Mouse (Mus musculus) lung, postnatal 25 days (tissue): Measurements from ENCODE around the gene Arid3b.
A peak's percentile ranks its signal among the peaks of the same experiment; 100 is the strongest.

Experiments used
- DNase-seq: peaks from one replicate; pipeline ENCODE4 v3.0.0; 2022; ENCODE audit warnings: low spot score

Gene Arid3b

DNA sequence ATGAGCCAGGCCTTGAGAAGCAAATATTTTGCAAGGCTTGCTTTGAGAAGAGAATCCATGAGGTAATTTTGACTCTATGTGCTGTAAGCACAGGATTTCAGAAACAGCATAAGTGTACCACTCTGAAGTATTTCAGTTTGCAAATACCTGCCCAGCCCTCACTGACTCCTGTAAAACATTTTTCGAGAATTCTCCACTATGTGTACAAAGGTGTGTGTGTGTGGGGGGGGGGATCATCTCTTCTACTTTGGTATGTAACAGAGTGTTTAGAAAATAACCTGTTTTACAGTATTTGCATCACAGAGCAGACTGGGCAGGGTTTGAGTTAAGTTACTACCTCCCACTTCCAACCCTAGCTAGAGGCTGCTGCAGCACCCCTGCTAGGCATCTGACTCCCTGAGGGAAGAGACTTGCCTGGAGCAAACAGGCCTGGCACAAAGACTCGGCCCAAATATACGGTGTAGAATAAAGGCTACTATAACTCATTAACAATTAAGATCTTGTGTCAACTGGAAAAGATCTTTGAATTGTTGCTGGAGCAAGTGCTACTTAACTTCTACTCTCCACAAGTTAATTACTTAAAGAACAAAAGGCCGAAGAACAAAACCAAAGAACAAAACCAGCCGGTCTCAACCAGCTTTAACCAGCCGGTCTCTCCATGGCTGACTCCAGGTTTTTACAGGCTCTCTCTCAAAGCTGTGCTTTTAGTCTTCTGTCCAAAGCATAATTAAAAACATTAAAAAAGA, 6.6 kb downstream of the Arid3b start:
- no peak for DNase-seq

DNA sequence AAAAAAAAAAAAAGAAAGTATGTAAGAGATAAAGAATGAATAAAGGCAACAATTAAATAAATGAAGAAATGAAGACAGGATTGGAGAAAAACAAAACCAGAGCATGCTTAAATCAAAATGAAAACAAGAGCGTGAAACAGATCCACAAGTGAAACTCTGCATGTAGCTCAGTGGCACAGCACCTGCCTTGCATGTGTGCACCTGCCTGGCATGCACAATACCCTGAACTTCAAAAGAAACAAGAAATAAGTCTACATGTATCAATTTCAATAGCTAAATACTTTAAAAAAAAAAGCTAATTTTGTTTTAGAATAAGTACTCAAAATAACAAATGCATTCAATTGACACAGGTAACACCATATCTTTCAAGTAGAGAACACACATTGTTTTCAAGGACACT, 13.2 kb downstream of the Arid3b start:
- no peak for DNase-seq

DNA sequence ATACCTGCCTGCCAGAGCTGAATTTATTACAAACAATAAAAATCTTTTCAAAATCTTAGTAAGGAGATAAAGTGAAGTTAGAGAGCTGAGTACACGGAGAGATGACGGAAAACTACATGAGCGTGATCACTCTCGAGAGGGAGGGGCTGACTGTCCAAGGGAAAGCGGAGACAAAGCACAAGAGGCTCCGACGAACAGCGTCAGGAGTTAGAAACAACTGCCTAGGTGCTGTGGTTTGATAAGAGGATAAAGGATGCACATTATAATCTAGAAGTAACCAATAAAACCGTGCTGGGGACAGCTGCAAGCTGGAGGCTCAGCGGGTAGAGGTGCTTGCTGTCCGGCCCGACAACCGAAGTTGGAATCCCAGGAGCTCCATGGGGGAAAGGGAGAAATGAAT, 13.8 kb downstream of the Arid3b start:
- no peak for DNase-seq

DNA sequence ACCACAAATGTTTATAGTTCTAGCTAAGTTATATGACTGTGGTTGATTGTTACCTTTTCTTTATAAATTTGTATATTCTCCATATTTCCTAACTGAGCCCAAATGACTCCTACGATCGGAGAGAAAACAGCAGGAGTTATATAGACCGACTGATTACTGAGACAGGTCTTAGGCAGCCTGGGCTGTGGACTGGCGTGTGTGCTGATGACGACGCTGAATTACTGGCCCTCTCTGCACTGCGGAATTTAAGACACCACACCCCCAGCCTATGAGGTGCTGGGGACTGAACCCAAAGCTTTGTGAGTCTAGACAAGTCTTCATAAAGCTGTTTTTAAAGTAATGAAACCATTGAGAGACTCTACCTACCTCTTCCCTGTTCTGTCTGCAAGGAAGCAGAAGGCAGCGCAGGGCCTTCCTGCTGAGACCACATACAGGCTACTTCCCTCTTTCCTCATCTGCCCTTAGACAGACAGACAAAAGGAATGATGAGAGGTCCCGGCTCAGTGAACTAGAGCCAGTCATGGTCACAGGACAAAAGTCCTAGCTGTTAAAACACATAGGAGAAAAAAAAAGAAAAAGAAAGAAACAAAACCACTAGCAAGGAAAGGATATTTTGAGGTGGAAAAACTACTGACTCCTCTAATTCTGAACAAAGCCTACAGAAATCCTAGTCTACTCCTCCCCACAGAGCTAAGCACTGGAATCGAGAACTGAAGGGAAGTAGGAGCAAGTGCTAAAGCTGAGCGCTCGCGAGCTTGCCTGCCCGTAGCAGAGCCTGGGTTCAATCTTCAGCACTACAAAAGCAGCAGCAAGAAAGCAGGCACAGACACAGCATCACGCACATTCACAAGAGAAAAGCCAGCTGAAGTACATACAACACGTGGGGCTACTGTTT, 16.2 kb downstream of the Arid3b start:
- no peak for DNase-seq

DNA sequence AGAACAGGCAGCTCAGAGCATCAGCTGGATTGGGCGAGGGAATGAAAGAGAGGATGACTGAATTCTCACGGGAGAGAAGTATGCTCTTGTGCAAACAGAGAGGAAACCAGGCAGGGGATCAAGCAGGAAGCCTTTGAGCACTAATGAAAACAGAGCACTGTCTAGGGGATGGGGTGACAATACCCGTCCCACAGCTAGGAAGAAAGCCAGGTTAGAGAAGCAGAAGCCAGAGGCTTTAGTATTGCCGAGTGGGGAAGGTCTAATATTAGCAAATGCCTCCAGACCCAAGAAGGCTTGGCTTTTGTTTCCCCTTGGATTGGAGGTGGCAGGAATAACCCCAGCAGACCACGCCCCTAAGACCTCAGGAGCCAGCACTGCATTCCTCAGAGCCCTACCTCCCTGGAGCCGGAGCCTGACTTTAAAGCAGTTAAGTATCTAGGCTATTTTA, 19.3 kb downstream of the Arid3b start:
- peak; percentile 57 for DNase-seq

DNA sequence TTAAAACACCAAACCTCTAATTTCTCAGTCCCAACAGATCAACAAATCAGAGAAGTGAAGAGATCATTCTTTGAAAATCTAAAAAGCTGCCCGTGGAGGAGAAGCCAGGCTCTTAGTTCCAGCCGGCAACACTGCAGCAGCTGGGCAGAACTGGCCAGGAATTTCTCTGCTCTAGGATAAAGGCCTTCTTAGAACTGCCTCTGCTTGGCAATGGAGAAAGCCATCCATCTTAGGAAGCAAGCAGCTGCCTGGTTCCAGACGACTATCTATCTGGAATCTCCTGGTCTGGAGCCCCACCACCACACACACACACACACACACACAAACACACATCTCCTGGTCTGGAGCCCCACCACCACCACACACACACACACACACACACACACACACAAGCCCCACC, 21.7 kb downstream of the Arid3b start:
- DNase-seq: no peak

DNA sequence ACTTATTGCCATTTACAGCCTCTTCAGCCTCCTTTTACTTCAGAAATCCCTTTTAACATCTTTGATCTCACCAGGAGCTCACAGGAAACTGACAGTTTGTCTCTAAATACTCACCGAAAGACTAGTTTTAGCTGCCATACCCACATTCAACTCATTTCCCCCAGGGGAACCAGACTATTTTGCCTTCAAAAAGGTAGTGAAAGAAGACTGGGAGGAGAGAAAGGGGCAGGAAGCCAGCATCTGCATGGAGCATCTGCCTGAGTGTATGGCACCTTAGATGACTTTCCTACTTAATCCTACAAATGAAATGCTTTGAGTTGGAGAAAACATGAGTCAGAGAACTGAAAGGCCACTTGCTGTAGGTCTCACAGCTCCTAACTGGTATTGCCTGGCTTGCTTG, 22.6 kb downstream of the Arid3b start:
- DNase-seq: no peak

DNA sequence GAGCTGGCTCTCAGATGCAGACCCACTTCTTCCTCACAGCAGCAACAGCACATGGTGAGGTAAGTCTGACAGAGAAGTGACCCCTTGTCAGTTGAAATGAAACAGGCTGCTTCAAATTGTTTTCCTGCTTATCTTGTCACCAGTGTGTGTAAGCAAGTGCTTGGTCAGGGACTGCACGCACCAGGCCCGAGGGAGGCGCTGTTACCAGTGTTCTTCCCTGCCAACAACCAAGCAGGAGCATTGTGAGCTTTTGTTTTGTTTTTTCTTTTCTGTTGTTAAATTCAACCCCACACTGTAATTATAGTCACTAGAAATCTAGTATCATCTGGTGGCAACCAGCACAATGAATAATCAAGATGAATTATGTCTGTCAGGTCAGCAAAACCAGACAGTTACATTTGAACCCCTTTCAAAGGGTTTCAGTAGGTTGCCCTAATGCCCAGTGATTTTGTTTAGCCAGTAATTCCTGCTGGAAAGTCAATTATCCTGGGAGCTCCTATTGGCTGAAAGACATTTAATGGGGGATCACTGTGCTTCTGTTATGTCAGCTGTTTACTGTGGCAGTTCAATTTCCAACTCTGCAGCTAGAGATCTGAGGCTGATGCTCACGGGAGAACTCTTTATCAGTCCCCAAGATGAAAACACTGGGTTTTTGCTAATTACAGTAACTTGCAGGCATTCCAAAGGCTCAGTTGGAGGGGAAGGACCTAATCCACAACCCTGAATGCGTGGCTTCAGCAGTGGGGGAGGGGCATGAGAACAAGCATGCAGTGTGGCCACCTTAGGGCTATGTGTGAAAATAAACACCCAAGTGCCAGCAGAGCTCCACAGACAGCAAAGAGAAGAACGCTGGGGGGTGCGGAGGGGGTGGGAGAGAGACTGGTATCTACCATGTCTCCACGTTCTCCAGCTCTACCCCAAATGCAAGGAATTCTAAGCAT, 24.5 kb downstream of the Arid3b start:
- DNase-seq: no peak

DNA sequence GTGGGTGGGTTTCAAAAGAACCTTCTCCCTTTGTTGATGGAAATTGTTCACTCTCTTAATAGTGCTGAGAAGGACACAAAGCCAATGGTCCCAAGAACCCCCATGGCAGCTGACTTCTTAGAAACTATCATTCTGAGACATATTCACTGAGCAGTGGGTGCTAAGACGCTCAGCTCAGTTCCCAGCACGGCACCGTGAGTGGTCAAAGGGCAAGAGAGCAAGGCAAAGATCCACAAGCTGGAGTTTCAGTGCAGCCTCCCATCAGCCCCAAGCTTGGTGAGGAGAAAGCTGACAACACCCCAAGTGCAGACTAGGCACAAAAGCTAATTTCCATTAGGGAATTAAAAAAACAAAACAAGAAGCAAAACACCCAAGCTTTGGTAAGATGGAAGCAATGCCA, 25.9 kb downstream of the Arid3b start:
- DNase-seq: no peak

DNA sequence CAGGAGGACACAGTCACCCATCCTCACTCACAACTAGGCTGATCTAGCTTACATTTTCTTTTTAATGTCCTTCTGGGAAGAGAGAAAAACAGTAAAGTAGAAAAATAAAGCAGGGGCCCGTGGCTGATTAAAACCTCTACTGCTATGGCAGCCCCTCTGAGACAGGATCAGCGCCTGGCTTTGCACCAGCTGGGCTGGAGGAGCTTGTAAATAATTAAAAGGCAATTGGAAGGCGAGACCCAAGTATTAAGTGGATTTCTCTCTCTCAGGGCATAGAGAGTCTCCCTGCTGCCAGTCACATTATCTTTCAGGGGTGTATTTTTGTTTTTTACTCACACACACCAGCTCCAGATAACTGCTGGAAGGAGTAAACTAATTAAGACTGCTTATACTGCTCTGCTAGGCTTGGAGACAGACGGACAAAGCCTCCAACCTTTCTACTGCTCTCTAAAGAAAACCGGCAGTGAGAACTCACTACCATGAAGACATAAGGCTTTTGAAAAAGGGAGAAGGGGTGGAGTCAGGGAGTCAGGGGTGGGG, 27.8 kb downstream of the Arid3b start:
- no peak for DNase-seq

DNA sequence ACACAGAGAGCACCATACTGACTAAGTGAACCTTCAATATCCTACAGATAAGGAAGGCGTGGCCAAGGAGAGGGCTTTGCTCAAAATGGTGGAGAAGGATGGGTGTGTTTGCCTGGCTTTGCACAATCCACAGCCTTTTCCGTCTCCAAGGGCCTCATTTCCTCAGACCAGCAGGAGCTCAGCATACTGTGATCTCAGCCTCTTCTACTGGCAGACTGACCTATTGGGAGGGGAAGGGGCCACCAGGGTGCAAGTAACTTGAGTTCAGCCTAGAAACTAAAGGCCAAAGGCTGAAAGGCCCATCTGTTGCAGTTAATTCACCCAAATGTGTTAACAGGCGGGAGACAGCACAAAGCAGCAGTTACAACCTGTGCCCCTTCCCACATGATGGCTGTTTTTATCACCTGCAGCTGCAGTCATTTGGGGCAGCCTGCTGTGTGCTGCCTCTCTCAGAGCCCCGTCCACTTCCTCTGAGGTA, 29.4 kb downstream of the Arid3b start:
- DNase-seq: no peak

DNA sequence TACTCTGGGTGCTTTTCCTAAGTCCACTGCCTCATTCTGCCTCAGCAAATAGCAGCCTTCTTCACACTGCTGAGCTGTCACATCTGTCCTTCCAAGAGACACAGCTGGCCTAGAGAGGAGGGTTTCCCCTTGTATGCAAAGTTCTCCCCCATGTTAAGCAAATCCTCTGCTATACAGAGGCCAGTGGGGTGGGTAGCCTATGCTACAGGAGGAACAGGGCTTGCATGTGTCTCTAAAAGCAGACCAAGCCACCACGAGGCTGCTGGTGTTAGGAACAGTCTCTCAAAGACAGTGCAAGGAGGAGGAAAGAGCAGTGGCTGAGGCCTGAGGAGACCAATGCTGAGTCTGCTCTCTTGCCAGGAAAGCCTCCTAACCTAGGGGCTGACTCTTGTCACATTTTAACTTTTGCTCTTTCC, 30.5 kb downstream of the Arid3b start:
- DNase-seq: no peak

DNA sequence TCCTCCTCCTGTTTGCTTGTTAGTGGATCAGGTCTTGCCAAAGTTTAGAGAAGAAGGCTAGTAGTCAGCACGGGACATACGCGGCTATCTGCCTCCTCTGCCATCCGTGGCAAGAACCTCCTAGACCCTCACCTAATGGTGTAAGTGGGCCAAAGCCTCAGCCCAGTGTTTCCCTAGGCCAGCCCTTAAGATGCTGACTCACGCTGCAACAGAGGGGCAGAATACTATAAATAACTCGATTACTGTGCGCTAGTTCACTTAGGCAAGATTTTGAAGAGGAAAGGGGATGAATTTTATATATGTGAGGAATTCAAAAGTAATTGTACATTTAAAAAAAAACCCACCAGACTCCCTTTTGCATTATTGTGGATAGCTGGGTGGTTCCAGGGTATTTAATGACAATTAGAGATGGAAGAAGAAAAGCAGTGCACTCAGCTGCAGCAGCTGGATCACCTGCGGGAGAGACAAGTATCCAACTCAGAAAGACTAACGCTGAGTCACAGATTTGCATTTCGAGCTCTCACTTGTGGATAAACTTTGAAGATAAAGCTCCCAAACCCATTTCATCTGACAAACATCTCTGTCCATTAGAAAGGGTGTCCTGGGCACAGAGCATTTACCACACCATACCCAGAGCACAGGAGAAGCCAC, 31.4 kb downstream of the Arid3b start:
- no peak for DNase-seq

DNA sequence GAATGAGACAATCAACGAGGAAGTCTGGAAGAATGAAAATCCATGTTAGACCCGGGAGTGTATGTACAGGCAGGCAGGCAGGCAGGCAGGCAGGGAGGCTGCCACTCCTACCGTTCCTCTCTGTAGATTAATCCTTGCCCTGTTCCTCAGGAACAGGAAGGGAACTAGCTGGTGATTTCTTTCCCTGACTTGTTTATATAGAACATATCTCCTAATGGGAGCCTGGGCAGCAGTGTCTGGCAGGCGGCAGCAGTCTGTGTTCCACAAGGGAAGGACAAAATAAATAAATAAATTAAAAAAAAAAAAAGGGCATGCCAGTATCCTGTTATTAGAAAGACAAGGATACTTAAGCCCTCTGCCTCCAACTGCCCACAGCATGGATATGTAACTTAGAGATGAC, 32.8 kb downstream of the Arid3b start:
- peak; percentile 69 for DNase-seq

DNA sequence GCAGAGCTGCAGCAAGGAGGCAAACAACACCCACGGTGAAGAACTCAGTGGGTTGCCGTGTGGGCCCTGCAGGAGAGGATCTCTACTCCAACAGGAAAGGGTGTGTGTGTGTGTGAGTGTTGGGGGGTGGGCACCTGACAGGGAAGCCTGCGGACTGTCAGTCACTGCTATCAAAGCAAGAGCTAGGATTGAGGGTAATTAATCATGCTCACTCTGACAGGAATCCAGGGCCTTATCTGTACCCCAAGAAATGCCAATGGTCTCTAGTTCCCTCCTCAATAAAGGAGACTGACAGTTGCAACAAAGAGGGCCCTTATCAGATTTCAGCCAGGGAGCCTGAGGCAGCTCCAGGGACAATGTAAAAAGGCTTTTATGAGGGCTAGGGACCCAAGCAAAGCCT, 33.5 kb downstream of the Arid3b start:
- DNase-seq: peak; percentile 13

DNA sequence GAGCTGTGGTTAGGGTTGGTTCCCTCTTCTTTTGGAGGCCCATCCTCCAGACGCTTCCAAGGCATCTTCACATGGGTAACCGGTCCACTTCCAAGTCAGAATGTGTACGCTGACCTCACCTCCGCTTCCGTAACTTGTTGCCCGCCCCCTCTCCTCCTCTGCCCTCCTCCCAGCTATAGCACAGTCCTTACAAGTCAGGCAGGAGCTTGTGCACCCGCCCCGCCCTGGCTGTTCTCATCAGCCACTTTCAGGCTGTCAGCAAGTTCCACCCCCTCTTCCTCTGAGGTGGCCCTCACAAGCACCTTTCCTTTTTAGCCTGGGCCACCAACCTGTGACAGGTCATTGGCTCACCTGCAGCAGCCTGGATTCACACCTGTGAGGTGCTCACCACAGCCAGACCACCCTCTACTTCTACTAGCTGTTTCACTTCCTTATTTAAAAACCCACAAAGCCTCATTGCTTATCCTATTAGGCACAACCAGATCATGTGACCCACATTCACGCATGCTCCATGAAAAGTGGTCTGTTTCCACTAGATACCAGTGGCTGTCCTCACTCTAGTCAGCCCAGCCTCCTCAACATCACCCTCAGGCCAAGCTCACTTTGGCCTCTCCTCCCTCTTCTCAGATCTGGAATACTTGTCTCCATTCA, 36.1 kb downstream of the Arid3b start:
- peak; percentile 40 for DNase-seq

DNA sequence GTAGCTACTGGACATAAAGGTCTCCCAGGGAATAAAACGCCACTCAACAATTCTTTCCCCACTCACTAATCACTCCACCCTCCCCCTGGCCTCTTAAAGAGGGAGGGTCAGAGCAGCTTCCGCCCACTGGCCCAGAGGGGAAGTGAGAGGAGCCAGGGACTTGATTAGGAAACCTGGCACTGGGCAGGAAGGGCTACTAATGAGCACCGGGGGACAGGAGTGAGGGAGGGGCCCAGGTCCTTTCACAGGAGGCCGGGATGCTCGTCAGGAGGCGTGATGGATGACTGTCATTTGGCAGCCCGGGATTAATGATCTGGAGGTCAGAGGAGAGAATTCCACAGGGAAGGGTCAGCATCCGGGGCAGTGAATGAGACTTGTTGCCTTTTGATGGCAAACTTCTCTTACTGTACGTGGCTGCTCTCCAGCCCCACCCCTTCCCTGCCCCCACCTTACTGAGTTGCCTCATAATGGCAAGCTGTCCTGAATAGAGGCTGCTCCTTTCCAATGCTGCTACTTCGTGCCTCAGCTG, 37.8 kb downstream of the Arid3b start:
- DNase-seq: peak; percentile 47

DNA sequence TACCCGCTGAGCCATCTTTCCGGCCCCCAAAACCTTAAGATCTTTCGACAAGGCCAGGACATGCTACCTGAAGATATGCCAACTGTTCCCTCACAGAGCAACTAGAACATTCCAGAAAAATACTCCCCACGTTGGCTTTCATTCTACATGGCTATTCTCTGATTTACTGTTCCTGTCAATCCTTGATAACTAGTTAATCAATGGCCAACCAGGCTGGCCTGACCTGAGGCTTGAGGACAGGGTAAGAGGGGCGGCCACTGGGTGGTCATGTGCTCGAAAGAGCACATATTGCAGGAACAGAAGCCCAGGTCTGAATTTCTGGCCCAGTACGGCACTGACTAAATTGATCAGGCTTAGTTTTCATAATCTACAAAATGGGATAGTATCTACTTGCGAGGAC, 39.1 kb downstream of the Arid3b start:
- DNase-seq: no peak

DNA sequence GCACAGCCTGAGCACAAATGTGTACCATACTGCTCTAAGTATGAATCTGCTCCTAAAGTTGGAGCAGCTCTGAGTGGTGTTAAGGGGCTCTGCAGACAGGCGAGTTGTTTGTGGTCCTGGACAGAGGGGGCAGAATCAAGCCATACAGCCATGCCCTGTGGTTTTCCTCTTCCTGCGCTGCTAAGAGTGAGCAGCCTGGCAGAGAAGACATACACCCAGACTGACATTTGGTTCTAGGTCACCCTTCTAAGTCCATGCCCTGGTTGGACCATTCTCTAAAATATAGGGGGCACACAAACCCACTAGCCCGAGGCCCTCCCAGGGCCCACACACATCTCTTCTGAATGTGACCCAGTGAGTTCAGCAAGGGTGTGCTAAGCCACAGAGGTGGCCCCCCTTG, 46.9 kb downstream of the Arid3b start:
- DNase-seq: no peak

DNA sequence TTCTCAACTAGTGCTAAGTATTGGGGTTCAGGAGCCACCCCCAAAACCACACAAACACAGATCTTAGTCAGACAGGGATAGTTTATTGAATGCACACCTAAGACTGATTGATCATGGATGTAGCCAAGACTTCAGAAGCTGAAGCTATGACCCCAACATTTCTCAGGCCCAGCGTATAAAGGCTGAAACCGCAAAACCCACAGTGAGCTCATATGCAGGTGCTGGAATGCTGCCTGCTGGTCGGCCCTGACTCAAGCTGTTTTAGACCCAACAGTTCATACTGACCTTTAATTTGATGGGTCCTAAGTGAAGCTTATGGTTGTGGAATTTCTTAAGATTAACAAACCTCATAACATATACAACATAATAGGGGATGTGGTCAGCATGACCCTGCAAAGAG, 53.9 kb downstream of the Arid3b start:
- no peak for DNase-seq
